Mouse (Mus musculus) brain, adult 2 months (tissue): ENCODE data around the gene Ptgfrn.
A peak's percentile ranks its signal among the peaks of the same experiment; 100 is the strongest.

Experiments
- DNase-seq: peaks from one replicate; pipeline ENCODE4 v3.0.0; 2011; ENCODE audit warnings: low read depth, low spot score

Gene Ptgfrn

GRCm38 (mm10) chr3:101116431-101117385 is 6.6 kb upstream of the Ptgfrn start:
- DNase-seq = peak; percentile 51

- no peak for DNase-seq
Observed at GRCm38 (mm10) chr3:101112518-101112894, 2.4 kb upstream of the Ptgfrn start.

- DNase-seq = no peak
Observed at GRCm38 (mm10) chr3:101111848-101112517, 1.9 kb upstream of the Ptgfrn start.

GRCm38 (mm10) chr3:101111321-101111720 is 1.2 kb upstream of the Ptgfrn start:
- no peak for DNase-seq

- no peak for DNase-seq
Observed at GRCm38 (mm10) chr3:101110838-101111103, 693 bp upstream of the Ptgfrn start.

- no peak for DNase-seq
Observed at GRCm38 (mm10) chr3:101109558-101110021, 488 bp downstream of the Ptgfrn start.

GRCm38 (mm10) chr3:101108848-101109247 is 1.2 kb downstream of the Ptgfrn start:
- DNase-seq = no peak

- no peak for DNase-seq
Observed at GRCm38 (mm10) chr3:101108282-101108681, 1.8 kb downstream of the Ptgfrn start.

GRCm38 (mm10) chr3:101106326-101106725 is 3.8 kb downstream of the Ptgfrn start:
- peak; percentile 52 for DNase-seq

- DNase-seq = no peak
Observed at GRCm38 (mm10) chr3:101105486-101105885, 4.6 kb downstream of the Ptgfrn start.

GRCm38 (mm10) chr3:101104883-101105282 is 5.2 kb downstream of the Ptgfrn start:
- no peak for DNase-seq

GRCm38 (mm10) chr3:101103770-101104169 is 6.3 kb downstream of the Ptgfrn start:
- peak; percentile 79 for DNase-seq

GRCm38 (mm10) chr3:101102106-101102505 is 8.0 kb downstream of the Ptgfrn start:
- DNase-seq = peak; percentile 75

GRCm38 (mm10) chr3:101101184-101101583 is 8.9 kb downstream of the Ptgfrn start:
- DNase-seq = no peak

- no peak for DNase-seq
Observed at GRCm38 (mm10) chr3:101099701-101100357, 10.2 kb downstream of the Ptgfrn start.

GRCm38 (mm10) chr3:101098073-101098472 is 12.0 kb downstream of the Ptgfrn start:
- peak; percentile 40 for DNase-seq

- peak; percentile 74 for DNase-seq
Observed at GRCm38 (mm10) chr3:101097146-101097800, 12.8 kb downstream of the Ptgfrn start.

GRCm38 (mm10) chr3:101095761-101096449 is 14.2 kb downstream of the Ptgfrn start:
- peak; percentile 83 for DNase-seq

- DNase-seq = no peak
Observed at GRCm38 (mm10) chr3:101092202-101092601, 17.9 kb downstream of the Ptgfrn start.

GRCm38 (mm10) chr3:101086584-101087445 is 23.3 kb downstream of the Ptgfrn start:
- DNase-seq = no peak
